Mouse (Mus musculus) heart, embryonic 16.5 days (tissue): ENCODE data around the gene Fos. TPM values are rescaled to one million over a fixed set of nuclear protein-coding genes. Genes with fewer than 3 reads are reported as not detected.
"Not testable (repeated sequence)": the region's sequence is repeated elsewhere in the genome, so short reads cannot be mapped to it uniquely, and the experiment has no call there.

Experiments
- ATAC-seq: fragments of 200-750 bp; cut with Nextera tagmentation; replicated peaks from 2 replicates; pipeline ENCODE4 v1.8.0; 2017; ENCODE audit warnings: moderate number of reproducible peaks; ENCODE audit not compliant: insufficient read depth, low FRiP score; ENCODE audit errors: extremely low read depth
- H3K27ac ChIP-seq: fragments of 300-500 bp; sonication (generic); 2 replicates; pipeline ENCODE4 v1.5.1; 2014; ENCODE audit warnings: mild to moderate bottlenecking, low read length, control low read depth, moderate library complexity
- H3K27me3 ChIP-seq: fragments of 300-500 bp; sonication (generic); 2 replicates; pipeline ENCODE4 v1.6.1; 2014; ENCODE audit warnings: low read length, mixed read lengths; ENCODE audit not compliant: control insufficient read depth, insufficient read depth
- H3K36me3 ChIP-seq: fragments of 300-500 bp; sonication (generic); 2 replicates; pipeline ENCODE4 v1.6.1; 2014; ENCODE audit not compliant: control insufficient read depth, insufficient read depth
- H3K4me1 ChIP-seq: fragments of 300-500 bp; sonication (generic); 2 replicates; pipeline ENCODE4 v1.6.1; 2014; ENCODE audit warnings: low read length, mixed read lengths; ENCODE audit not compliant: control insufficient read depth, insufficient read depth
- H3K4me2 ChIP-seq: fragments of 300-500 bp; sonication (generic); 2 replicates; pipeline ENCODE4 v1.6.1; 2014; ENCODE audit warnings: low read depth, mild to moderate bottlenecking, control low read depth, low read length
- H3K4me3 ChIP-seq: fragments of 300-500 bp; sonication (generic); 2 replicates; pipeline ENCODE4 v1.5.1; 2014; ENCODE audit warnings: mild to moderate bottlenecking, control low read depth, low read length
- H3K9ac ChIP-seq: fragments of 300-500 bp; sonication (generic); 2 replicates; pipeline ENCODE4 v1.6.1; 2014; ENCODE audit warnings: low read length, control low read depth
- H3K9me3 ChIP-seq: fragments of 300-500 bp; sonication (generic); replicated peaks from 2 replicates; pipeline ENCODE4 v1.6.1; 2016; ENCODE audit warnings: low read length; ENCODE audit not compliant: control insufficient read depth
- WGBS: fragments of 180-500 bp; shearing (Covaris S2); extraction: QIAGEN DNeasy Blood & Tissue Kit; methylation state at CpG from one replicate; pipeline ENCODE4 v1.1.7; 2014; 5-methylcytosine and 5-hydroxymethylcytosine counted together
- polyA plus RNA-seq: library from polyadenylated mRNA; unstranded; fragments of >200 nt; fragmentation: Nextera tagmentation; extraction: Ambion mirVana; gene quantifications from 2 replicates; pipeline ENCODE4 v1.2.1, GENCODE M21; 2015

The Fos gene
- polyA plus RNA-seq, 1 experiment from 2014 or later, result 6.6 TPM

DNA sequence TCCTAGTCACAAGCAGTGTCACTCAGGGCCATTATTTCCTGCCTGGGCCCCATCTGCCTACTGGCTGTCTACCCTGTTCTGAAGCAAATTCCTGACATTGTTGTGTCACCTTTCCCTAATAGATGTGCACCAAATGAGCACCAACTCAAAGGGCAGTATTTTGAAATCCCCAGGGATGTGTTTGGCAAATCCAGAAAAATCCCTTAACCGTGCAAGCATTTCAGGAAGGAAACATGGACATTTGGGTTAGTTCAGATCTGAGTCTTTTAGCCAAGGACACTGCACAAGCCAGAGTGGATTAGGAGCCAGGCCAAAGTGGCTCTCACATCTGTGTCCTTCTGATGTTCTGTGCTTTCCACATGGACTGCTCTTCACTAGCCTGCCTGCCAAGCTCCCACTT lies 48.0 kb downstream of the Fos start:
- Histone ChIP-seq H3K27me3 (no peaks in the 10 kb centered on the region), H3K9me3 (no peaks in the 10 kb centered on the region), H3K4me1 (peaks cover 3% of the 10 kb centered on the region; the same call in 1 of the 2 replicates), H3K4me3 (no peak overlapping the region), H3K27ac (no peak overlapping the region), H3K36me3 (no peaks in the 10 kb centered on the region), H3K4me2 (no peak overlapping the region), H3K9ac (no peak overlapping the region)
- WGBS, result 63% methylated on average over 1 of the region's 1 CpGs
- ATAC-seq, result no peak

DNA sequence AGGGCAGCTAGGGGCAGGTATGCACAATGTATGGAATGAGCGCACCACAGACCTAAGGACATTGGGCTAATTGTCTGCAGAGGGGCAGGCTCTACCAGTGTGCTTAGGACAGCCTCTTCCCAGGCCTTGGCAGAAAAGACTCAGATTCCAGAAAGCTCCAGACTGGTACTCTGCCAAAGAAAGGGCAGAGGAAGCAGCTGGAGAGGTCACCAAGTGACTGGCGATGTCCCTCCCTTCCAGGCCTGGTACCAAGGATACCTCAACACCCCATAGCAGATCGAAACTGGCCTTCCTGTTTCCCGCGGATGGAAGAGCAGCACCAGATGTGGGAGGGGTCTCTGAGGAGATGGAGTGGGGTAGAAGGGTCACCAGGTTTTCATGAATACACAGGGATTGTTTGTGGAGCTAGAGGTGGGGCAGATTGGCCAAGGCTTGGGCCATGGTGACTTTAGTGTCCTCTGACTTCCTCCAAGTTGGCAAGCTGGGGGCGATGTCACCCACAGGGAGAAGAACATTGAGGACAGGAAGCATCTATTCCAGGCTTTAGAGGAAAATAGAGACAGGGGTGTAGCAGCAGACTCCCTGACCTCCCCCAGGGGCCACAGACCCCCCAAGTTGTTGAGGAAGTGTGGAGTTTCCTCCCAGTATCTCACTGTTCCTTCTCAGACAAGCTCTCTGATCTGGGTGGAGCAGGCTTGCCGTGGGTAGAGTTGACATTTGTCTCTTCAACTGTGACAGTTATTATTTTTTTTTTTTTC lies 49.1 kb downstream of the Fos start:
- H3K36me3 ChIP-seq, result no peaks in the 10 kb centered on the region
- no peaks in the 10 kb centered on the region for H3K27me3 ChIP-seq
- ATAC-seq, result no peak
- H3K4me2 ChIP-seq, result no peak overlapping the region
- 65% methylated on average over 7 of the region's 7 CpGs for WGBS
- H3K4me1 ChIP-seq, result peaks cover 3% of the 10 kb centered on the region; the same call in 1 of the 2 replicates
- no peak overlapping the region for H3K27ac ChIP-seq
- H3K4me3 ChIP-seq, result no peak overlapping the region
- no peak overlapping the region for H3K9ac ChIP-seq
- H3K9me3 ChIP-seq, result no peaks in the 10 kb centered on the region

DNA sequence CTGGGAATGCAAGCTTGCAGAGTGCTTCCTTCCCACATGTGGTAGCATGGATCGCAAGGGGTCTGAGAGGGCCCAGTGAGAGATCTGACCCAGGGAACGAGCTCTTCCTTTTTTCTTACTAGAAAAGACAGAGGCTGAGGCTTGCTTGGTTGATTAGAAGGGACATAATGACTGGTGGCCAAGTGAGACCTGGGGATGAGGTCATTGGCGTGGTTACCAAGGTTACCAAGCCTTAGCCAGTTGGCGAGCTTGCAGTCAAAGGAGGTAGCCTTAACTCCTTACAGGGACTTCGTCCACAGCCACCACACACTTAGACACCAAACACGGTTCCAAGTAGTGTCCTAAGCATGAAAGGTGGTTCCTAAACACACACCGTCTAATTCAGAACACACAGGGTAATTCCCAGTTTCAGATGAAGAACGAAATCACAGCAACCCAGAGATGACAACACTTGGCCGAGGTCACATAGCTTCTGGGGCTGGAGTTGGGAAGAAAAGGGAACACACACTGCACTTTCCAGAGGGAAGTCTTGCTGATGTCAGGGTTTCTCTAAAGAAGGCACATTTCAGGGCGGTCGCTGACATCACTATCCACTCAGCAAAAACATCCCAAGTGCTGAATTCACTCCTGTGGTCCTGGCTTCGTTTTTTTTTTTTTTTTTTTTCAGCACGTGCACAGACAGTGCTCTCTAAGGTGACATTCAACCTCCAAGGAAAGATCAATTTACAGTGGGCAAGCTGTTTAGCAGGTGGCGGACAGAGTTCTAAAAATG lies 49.9 kb downstream of the Fos start:
- H3K4me3 ChIP-seq, result no peak overlapping the region
- no peak for ATAC-seq
- no peak overlapping the region for H3K4me2 ChIP-seq
- 64% methylated on average over 14 of the region's 14 CpGs for WGBS
- no peak overlapping the region for H3K27ac ChIP-seq
- no peak overlapping the region for H3K9ac ChIP-seq
- H3K9me3 ChIP-seq, result no peaks in the 10 kb centered on the region
- peaks cover 3% of the 10 kb centered on the region; the same call in 1 of the 2 replicates for H3K4me1 ChIP-seq
- no peaks in the 10 kb centered on the region for H3K27me3 ChIP-seq
- no peaks in the 10 kb centered on the region for H3K36me3 ChIP-seq

DNA sequence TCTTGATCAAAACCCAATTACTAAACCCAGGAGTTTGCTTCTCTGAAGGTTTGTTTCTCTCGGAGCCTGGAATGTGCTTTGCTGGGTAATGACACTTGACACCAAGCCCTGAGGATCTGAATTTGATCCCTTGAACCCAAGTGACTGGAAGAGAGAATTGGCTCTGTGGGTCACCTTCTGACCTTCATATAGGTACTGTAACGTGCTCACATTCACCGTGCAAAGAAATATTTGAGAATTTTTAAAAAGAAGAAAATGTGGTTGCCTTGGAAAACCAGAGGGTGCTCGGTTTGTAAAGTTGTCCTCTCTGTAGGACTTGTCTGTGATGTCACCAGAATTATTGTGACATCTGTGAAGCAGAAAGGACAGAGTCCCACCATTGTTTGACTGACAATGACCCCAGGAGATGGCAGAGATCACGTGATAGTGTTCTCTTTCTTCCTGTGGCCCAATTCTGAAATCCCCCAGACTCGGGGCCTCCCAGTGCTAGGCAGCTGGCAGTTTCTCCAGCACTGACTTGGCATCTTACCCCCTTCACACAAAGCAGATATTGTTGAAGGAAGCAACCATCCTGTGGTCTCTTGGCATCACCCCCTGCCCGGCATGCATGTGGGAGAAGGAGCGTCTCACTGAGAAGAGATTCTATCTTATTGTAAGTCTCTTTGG lies 50.6 kb downstream of the Fos start:
- Histone ChIP-seq H3K36me3 (no peaks in the 10 kb centered on the region), H3K9me3 (no peaks in the 10 kb centered on the region), H3K27ac (no peak overlapping the region), H3K4me2 (no peak overlapping the region), H3K27me3 (no peaks in the 10 kb centered on the region), H3K9ac (no peak overlapping the region), H3K4me3 (no peak overlapping the region), H3K4me1 (peaks cover 3% of the 10 kb centered on the region; the same call in 1 of the 2 replicates)
- ATAC-seq, result no peak
- 58% methylated on average over 8 of the region's 8 CpGs for WGBS

DNA sequence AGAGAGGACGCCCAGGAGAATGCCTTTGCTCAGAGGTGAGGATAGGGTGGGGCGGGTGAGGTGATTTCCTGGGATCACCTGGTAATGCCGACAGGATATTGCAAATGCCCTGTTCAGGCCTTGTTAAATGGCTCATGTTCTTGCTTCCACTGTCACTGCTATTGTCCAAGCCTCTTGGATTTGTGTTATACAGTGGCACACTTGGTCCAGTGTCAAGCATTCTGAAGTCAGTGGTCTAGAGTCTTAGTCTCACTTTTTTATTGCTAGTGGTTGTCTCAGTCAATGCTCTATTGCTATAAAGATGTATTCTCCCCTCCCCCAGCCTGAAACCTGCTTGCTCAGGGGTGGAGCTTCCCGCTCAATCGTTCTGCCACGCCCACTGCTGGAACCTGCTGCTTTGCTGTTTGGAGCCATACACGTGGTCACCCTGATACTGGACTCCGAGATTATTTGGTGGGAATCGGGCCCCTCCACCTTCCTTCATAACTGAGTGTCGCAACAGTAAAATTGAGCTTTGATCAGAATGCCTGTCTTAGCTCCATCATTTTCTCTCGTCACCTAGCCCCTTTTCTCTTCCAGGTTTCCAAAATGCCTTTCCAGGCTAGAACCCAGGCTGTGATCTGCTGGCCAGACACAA lies 51.3 kb downstream of the Fos start:
- not testable (repeated sequence) for H3K9me3 ChIP-seq, H3K27me3 ChIP-seq, H3K9ac ChIP-seq, H3K4me1 ChIP-seq, H3K27ac ChIP-seq, H3K4me2 ChIP-seq, H3K4me3 ChIP-seq, H3K36me3 ChIP-seq, ATAC-seq
- WGBS, result 61% methylated on average over 11 of the region's 11 CpGs

Other genes with a start within 250 kb of the Fos start
- 6.4 and 7.4 TPM in 2 replicates for gene Mlh3, start 203.3 kb upstream of the Fos start, polyA plus RNA-seq
- gene Acyp1, start 185.5 kb upstream of the Fos start, polyA plus RNA-seq, result 63.2 and 71.1 TPM in 2 replicates
- 2.1 and 2.2 TPM in 2 replicates for gene Zc2hc1c, start 185.3 kb upstream of the Fos start, polyA plus RNA-seq
- 19.0 and 20.6 TPM in 2 replicates for gene Nek9, start 134.5 kb upstream of the Fos start, polyA plus RNA-seq
- 250 and 253 TPM in 2 replicates for gene Tmed10, start 99.0 kb upstream of the Fos start, polyA plus RNA-seq
- 0.34 and 0.37 TPM in 2 replicates for gene Jdp2, start 125.1 kb downstream of the Fos start, polyA plus RNA-seq
- 5.1 and 6.8 TPM in 2 replicates for gene Batf, start 212.8 kb downstream of the Fos start, polyA plus RNA-seq